Mouse (Mus musculus): ENCODE data around the gene Gpt2. TPM values are rescaled to one million over a fixed set of nuclear protein-coding genes. Genes with fewer than 3 reads are reported as not detected.

Gpt2 gene
- total RNA-seq (2012; rRNA removed) (24.8 and 50.0 TPM in 2 replicates), total RNA-seq (2014; rRNA removed) (37.8 and 39.8 TPM in 2 replicates), polyA plus RNA-seq (2012; ENCODE audit: insufficient read length, low read depth) (29.7 and 37.2 TPM in 2 replicates)

DNA sequence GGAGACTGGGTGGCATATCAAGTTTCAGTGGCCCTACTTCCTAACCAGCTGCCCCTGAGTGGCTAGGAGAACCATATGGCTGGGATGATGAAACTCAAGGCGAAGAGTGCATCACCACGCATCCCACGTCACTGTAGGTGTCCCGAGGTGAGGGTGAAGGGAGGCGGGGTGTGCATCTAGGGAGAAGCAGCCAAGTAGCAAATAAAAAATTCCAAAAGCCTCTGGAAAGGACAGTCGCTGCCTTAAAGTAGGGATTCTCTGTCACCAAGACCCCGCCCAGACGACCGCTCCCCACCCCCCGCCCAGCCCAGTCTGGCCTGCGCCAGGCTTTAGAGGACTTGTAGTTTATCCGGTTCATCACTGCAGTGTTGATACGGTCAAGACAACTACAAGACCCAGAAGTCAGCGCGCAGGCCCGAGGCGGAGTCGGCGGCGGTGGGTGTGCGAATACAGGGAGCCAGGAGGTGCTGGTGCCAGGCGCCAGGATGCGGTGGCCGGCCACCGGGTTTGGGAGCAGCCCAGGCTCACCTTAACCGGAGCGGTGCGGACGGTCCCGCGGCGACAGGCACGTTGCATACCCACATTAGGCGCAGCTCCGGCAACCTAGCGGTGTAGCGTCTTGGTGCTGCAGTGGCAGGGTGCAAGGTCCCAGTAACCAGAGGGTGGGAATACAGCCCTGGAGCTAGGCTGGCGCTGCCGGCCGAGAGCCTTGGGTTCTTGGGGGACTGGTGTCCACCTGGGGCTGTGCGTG, at the start of gene Gpt2:
TSS of gene Gpt2 (plus strand) at position 452 of the 751 bp plus-strand sequence.
- Histone ChIP-seq H3K4me3 (replicated peaks in 1 of 3; ENCODE audit: low read depth in 2 of 3, low read length in 2 of 3, poor library complexity in 1 of 3) (peak within 1 kb of the TSS; percentile 94 to 97 (median 95)), H3K9me3 (replicated peaks; ENCODE audit: low read length) (no peaks in the 10 kb centered on the region), H3K27ac (ENCODE audit: insufficient read depth, low read depth) (peak within 1 kb of the TSS; percentile 69), H3K4me2 (ENCODE audit: insufficient read depth, low read depth, poor library complexity, severe bottlenecking) (peak within 1 kb of the TSS; percentile 59), H3K9ac (ENCODE audit: insufficient read depth, low read depth) (peak within 1 kb of the TSS; percentile 65), H3K79me2 (replicated peaks; ENCODE audit: control insufficient read depth, extremely low read depth, insufficient read depth, poor library complexity, severe bottlenecking) (peaks cover 3% of the 10 kb centered on the region; the same call in 1 of the 2 replicates), H3K36me3 (replicated peaks in 1 of 2; ENCODE audit: control insufficient read depth in 1 of 2, insufficient read depth in 1 of 2, low read length in 1 of 2) (peaks cover 5 to 28% of the 10 kb centered on the region in 2 experiments), H3K27me3 (replicated peaks) (no peaks in the 10 kb centered on the region), H3K4me1 (ENCODE audit: control insufficient read depth in 1 of 2, insufficient read depth in 2 of 2) (peaks cover 2 to 22% of the 10 kb centered on the region in 2 experiments; a peak in 3 of 4 replicates)
- DNase-seq (ENCODE audit: extremely low read depth) = peak; percentile 90
- dilution Hi-C loops (cut with MboI; ENCODE audit: extremely low pct_ligation_motif_present, extremely low pct_unique_long_range_greater_than_20kb, low sequenced_read_pairs) = no loop called here
- in situ Hi-C loops (cut with MboI; ENCODE audit: low pct_ligation_motif_present, low pct_unique_long_range_greater_than_20kb, low sequenced_read_pairs) = no loop called here
- TF ChIP-seq NRF1 (IDR thresholded peaks at IDR 0.05; ENCODE audit: low read depth, low read length) (peak; percentile 68), HCFC1 (IDR thresholded peaks at IDR 0.05; ENCODE audit: low read depth, low read length) (peak; percentile 98), ZNF384 (IDR thresholded peaks at IDR 0.05; ENCODE audit: low read depth, low read length) (no peak), JUN (IDR thresholded peaks at IDR 0.05; ENCODE audit: insufficient read depth, low read depth, low read length) (no peak), MXI1 (IDR thresholded peaks at IDR 0.05; ENCODE audit: low read depth, low read length) (peak; percentile 74), ELF1 (IDR thresholded peaks at IDR 0.05; ENCODE audit: low read depth, low read length) (peak; percentile 25; the same call in 1 of the 2 replicates), IRF4 (IDR thresholded peaks at IDR 0.05; ENCODE audit: low read depth, low read length) (peak; percentile 34; the same call in 1 of the 2 replicates), ETS1 (conservative IDR thresholded peaks at IDR 0.05; ENCODE audit: low read depth, low read length) (peak; percentile 46; the same call in 1 of the 2 replicates), UBTF (IDR thresholded peaks at IDR 0.05; ENCODE audit: low read depth, low read length) (0 out of 2 replicates have a peak, but pooled peaks have one; percentile 3), PAX5 (IDR thresholded peaks at IDR 0.05; ENCODE audit: low read length) (no peak), BHLHE40 (IDR thresholded peaks at IDR 0.05; ENCODE audit: low read depth, low read length) (no peak), USF2 (conservative IDR thresholded peaks at IDR 0.05; ENCODE audit: low read depth, low read length) (no peak), TCF12 (IDR thresholded peaks at IDR 0.05; ENCODE audit: low read depth, low read length) (peak; percentile 47), NELFE (IDR thresholded peaks at IDR 0.05; ENCODE audit: low read depth, low read length) (peak; percentile 70), ZMIZ1 (IDR thresholded peaks at IDR 0.05; ENCODE audit: low read depth, low read length) (0 out of 2 replicates have a peak, but pooled peaks have one; percentile 45), MAX (IDR thresholded peaks at IDR 0.05; ENCODE audit: low read length) (peak; percentile 79; the same call in 1 of the 2 replicates), MYC (IDR thresholded peaks at IDR 0.05; ENCODE audit: low read depth, low read length) (peak; percentile 92), MAZ (IDR thresholded peaks at IDR 0.05; ENCODE audit: low read depth, low read length) (peak; percentile 87; the same call in 1 of the 2 replicates), KAT2A (IDR thresholded peaks at IDR 0.05; ENCODE audit: insufficient replicate concordance, low read length) (peak; percentile 93; the same call in 1 of the 2 replicates), MEF2A (IDR thresholded peaks at IDR 0.05; ENCODE audit: borderline replicate concordance, low read depth, low read length) (0 out of 2 replicates have a peak, but pooled peaks have one; percentile 6), GABPA (IDR thresholded peaks at IDR 0.05; ENCODE audit: insufficient replicate concordance, low read depth, low read length) (peak; percentile 50; the same call in 1 of the 2 replicates), SIN3A (IDR thresholded peaks at IDR 0.05; ENCODE audit: low read length) (peak; percentile 90), MAFK (IDR thresholded peaks at IDR 0.05; ENCODE audit: insufficient replicate concordance, low read length) (no peak), ZC3H11A (IDR thresholded peaks at IDR 0.05; ENCODE audit: low read depth, low read length) (no peak), POLR2A (IDR thresholded peaks at IDR 0.05; ENCODE audit: low read depth, low read length) (peak; percentile 60; the same call in 1 of the 2 replicates), CHD2 (IDR thresholded peaks at IDR 0.05; ENCODE audit: low read length) (peak; percentile 75; the same call in 1 of the 2 replicates), CHD1 (IDR thresholded peaks at IDR 0.05; ENCODE audit: low read depth, low read length) (no peak)

Measured in CH12.LX (cell line).